Mouse (Mus musculus) heart, embryonic 13.5 days (tissue): ENCODE data around the gene 9530002B09Rik. TPM values are rescaled to one million over a fixed set of nuclear protein-coding genes. Genes with fewer than 3 reads are reported as not detected.

Experiments
- ATAC-seq: fragments of 200-750 bp; cut with Nextera tagmentation; 2 replicates; pipeline ENCODE4 v1.8.0; 2017; ENCODE audit warnings: moderate TSS enrichment; ENCODE audit not compliant: insufficient number of reproducible peaks, low FRiP score, low TSS enrichment; ENCODE audit errors: extremely low read depth
- H3K27ac ChIP-seq: fragments of 300-500 bp; sonication (generic); replicated peaks from 2 replicates; pipeline ENCODE4 v1.5.1; 2015; ENCODE audit warnings: moderate library complexity, mild to moderate bottlenecking, inconsistent platforms
- H3K27me3 ChIP-seq: fragments of 300-500 bp; sonication (generic); replicated peaks from 2 replicates; pipeline ENCODE4 v1.6.1; 2015; ENCODE audit warnings: mild to moderate bottlenecking, inconsistent platforms
- H3K36me3 ChIP-seq: fragments of 300-500 bp; sonication (generic); 2 replicates; pipeline ENCODE4 v1.6.1; 2015; ENCODE audit warnings: mild to moderate bottlenecking, inconsistent platforms
- H3K4me1 ChIP-seq: fragments of 300-500 bp; sonication (generic); 2 replicates; pipeline ENCODE4 v1.6.1; 2015; ENCODE audit warnings: inconsistent platforms
- H3K4me2 ChIP-seq: fragments of 300-500 bp; sonication (generic); 2 replicates; pipeline ENCODE4 v1.6.1; 2015; ENCODE audit warnings: inconsistent platforms, mild to moderate bottlenecking, moderate library complexity
- H3K4me3 ChIP-seq: fragments of 300-500 bp; sonication (generic); 2 replicates; pipeline ENCODE4 v1.5.1; 2015; ENCODE audit warnings: moderate library complexity, mild to moderate bottlenecking, inconsistent platforms
- H3K9ac ChIP-seq: fragments of 300-500 bp; sonication (generic); 2 replicates; pipeline ENCODE4 v1.6.1; 2015; ENCODE audit warnings: inconsistent platforms, mild to moderate bottlenecking, moderate library complexity
- H3K9me3 ChIP-seq: fragments of 300-500 bp; sonication (generic); 2 replicates; pipeline ENCODE4 v1.6.1; 2016; ENCODE audit warnings: inconsistent platforms
- polyA plus RNA-seq: library from polyadenylated mRNA; unstranded; fragments of >200 nt; fragmentation: Nextera tagmentation; extraction: Ambion mirVana; gene quantifications from 2 replicates; pipeline ENCODE4 v1.2.1, GENCODE M21; 2015

Gene 9530002B09Rik
- polyA plus RNA-seq, result not detected in 2 replicates

GRCm38 (mm10) chr4:122688975-122689374 is at the start of gene 9530002B09Rik:
Gene 9530002B09Rik, plus strand, starts transcription at chr4:122689275.
- no peaks in the 10 kb centered on the region for H3K27me3 ChIP-seq
- H3K4me1 ChIP-seq, result no peaks in the 10 kb centered on the region
- H3K36me3 ChIP-seq, result no peaks in the 10 kb centered on the region
- peaks cover 17% of the 10 kb centered on the region for H3K9me3 ChIP-seq
- no peak within 1 kb of the TSS for H3K9ac ChIP-seq
- no peak within 1 kb of the TSS for H3K4me2 ChIP-seq
- H3K27ac ChIP-seq, result no peak within 1 kb of the TSS
- no peak for ATAC-seq
- no peak within 1 kb of the TSS for H3K4me3 ChIP-seq

Other genes with a start within 250 kb of the 9530002B09Rik start
- 61.2 and 65.4 TPM in 2 replicates for gene Ppt1, start 147.0 kb downstream of the 9530002B09Rik start, polyA plus RNA-seq
- gene Cap1, start 196.8 kb downstream of the 9530002B09Rik start, polyA plus RNA-seq, result 49.7 and 50.8 TPM in 2 replicates